18 mouse cellular contexts compared by ENCODE assay signal in the genomic region with DNA sequence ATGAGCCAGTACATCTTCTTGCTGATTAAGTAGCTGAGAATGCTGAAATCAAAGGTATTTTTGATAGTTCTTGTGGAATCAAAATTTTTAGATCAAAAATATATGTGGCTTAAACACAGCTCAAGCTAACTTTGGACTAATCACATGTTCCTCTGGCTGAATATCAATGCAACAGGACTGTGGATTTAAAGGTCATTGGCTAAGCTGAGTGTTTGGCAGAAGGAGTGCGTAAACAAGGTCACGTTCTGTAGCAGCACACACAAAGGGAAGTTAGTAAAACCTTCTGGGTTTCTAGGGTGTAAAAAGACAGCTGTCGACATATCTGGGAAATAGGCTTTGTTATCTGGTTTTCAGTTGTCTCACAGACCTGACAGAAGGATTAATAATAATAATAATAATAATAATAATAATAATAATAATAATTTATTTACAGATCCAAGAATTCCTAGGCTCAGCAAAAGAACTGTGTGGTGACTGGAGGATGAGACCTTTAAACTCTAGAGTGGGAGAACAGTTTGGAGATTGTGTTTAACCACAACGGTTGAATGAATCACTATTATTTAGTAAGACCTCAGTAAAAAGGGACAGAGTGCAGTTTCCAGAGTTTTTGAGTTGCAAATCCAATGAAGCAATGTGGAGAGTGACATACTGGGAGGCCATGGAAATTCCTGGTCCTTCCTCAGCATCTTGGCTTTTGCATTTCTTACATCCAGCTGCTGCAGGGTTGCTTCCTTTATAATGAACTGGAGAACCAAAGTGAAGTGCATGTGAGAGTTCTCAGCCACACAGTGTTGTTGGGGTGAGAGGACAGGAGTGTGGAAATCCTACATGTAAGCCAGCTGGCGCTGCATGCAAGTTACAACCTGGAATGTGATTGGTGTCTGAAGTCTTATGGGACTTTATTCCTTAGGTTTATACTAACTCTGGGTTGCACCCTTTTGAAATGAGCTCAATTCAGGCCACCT. TPM values are rescaled to one million over a fixed set of nuclear protein-coding genes. Genes with fewer than 3 reads are reported as not detected.
A peak's percentile ranks its signal among the peaks of the same experiment; 100 is the strongest.
DNase-seq lines count a peak whose midpoint lies in the region; ATAC-seq lines count a peak whose summit lies in the region.
"Had no signal": no experiment of that assay in that cellular context is flagged by ENCODE, and none has a peak within 500 bp of the region (broad histone marks: within the 10 kb centered on the region; RNA-seq: fewer than 3 reads in every experiment).

No protein-coding gene starts in this region.

- no peak overlapping the region for H3K4me3 ChIP-seq in forebrain, embryonic 13.5 days
- H3K4me3 ChIP-seq: embryonic facial prominence, embryonic 13.5 days; forebrain, embryonic 10.5 days; heart, embryonic 15.5 days; hindbrain, embryonic 15.5 days; limb, embryonic 12.5 days; liver, embryonic 15.5 days; megakaryocyte, embryonic 14.5 days; neural tube, embryonic 12.5 days; stomach, embryonic 15.5 days had no signal

- H3K9ac ChIP-seq in forebrain, embryonic 13.5 days: no peak overlapping the region
- H3K9ac ChIP-seq: embryonic facial prominence, embryonic 13.5 days; heart, embryonic 15.5 days; hindbrain, embryonic 15.5 days; limb, embryonic 12.5 days; liver, embryonic 15.5 days; neural tube, embryonic 12.5 days; stomach, embryonic 15.5 days had no signal

- ATAC-seq in forebrain, embryonic 13.5 days: no peak

- H3K9me3 ChIP-seq in forebrain, embryonic 13.5 days (replicated peaks): peaks cover 12% of the 10 kb centered on the region; the same call in 1 of the 2 replicates
- H3K9me3 ChIP-seq: heart, embryonic 15.5 days; hindbrain, embryonic 15.5 days; neural tube, embryonic 12.5 days; stomach, embryonic 15.5 days had no signal

- no peaks in the 10 kb centered on the region for H3K36me3 ChIP-seq in forebrain, embryonic 13.5 days (ENCODE audit: poor library complexity, severe bottlenecking)
- H3K36me3 ChIP-seq: embryonic facial prominence, embryonic 13.5 days; forebrain, embryonic 10.5 days; heart, embryonic 15.5 days; hindbrain, embryonic 15.5 days; limb, embryonic 12.5 days; liver, embryonic 15.5 days; neural tube, embryonic 12.5 days; stomach, embryonic 15.5 days had no signal

- H3K27ac ChIP-seq in forebrain, embryonic 13.5 days: no peak overlapping the region
- H3K27ac ChIP-seq: embryonic facial prominence, embryonic 13.5 days; forebrain, embryonic 10.5 days; heart, embryonic 15.5 days; hindbrain, embryonic 15.5 days; limb, embryonic 12.5 days; liver, embryonic 15.5 days; neural tube, embryonic 12.5 days; stomach, embryonic 15.5 days had no signal

- peak; percentile 44 for DNase-seq in kidney, adult 11 months
- no peak for DNase-seq in kidney, postnatal 4 days
- peak; percentile 8 for DNase-seq in 416B (ENCODE audit: low read depth)
- DNase-seq in adrenal gland, postnatal 10 days: peak; percentile 59
- peak; percentile 24 to 41 for DNase-seq in lung, adult 18-20 months
- DNase-seq in left cerebral cortex, adult 8-10 months (ENCODE audit: low spot score in 2 of 2): no peak
- DNase-seq in spleen, postnatal 4 days (ENCODE audit: low spot score in 2 of 2): no peak
- DNase-seq: cerebellum, adult 8-10 months had no signal

- H3K27me3 ChIP-seq in forebrain, embryonic 13.5 days: no peaks in the 10 kb centered on the region
- H3K27me3 ChIP-seq: embryonic facial prominence, embryonic 13.5 days; heart, embryonic 15.5 days; hindbrain, embryonic 15.5 days; limb, embryonic 12.5 days; liver, embryonic 15.5 days; megakaryocyte, embryonic 14.5 days; neural tube, embryonic 12.5 days; stomach, embryonic 15.5 days had no signal

- no peak overlapping the region for H3K4me2 ChIP-seq in forebrain, embryonic 13.5 days
- H3K4me2 ChIP-seq: embryonic facial prominence, embryonic 13.5 days; heart, embryonic 15.5 days; hindbrain, embryonic 15.5 days; limb, embryonic 12.5 days; liver, embryonic 15.5 days; neural tube, embryonic 12.5 days; stomach, embryonic 15.5 days had no signal

- no peaks in the 10 kb centered on the region for H3K4me1 ChIP-seq in forebrain, embryonic 13.5 days
- H3K4me1 ChIP-seq: embryonic facial prominence, embryonic 13.5 days; forebrain, embryonic 10.5 days; heart, embryonic 15.5 days; hindbrain, embryonic 15.5 days; limb, embryonic 12.5 days; liver, embryonic 15.5 days; megakaryocyte, embryonic 14.5 days; neural tube, embryonic 12.5 days; stomach, embryonic 15.5 days had no signal

- whole genome bisulfite sequencing in forebrain, embryonic 13.5 days: 84% methylated on average over 5 of the region's 5 CpGs

RNA-seq across cellular contexts. Expression of a gene that starts 48.0 kb away (rescaled TPM):
- total RNA-seq in adrenal gland, postnatal 10 days (2021): 100 to 1,000 TPM; 110 to 111 TPM
- total RNA-seq in left cerebral cortex, adult 8-10 months (2022): 10 to 100 TPM; 14.7 to 17.0 (median 15.9) TPM
- 5.6 and 6.6 TPM in 2 replicates for polyA plus RNA-seq in forebrain, embryonic 13.5 days (2015; fragmentation: Nextera tagmentation; extraction: Ambion mirVana)

Comparison
In these comparisons a context has a peak if more than half of its experiments do, and no peak if none do; other contexts are left out.
1. DNase-seq: peak in kidney, adult 11 months (single experiment), 416B (single experiment), adrenal gland, postnatal 10 days (single experiment) and lung, adult 18-20 months (2 of 2); none in kidney, postnatal 4 days (0 of 2), left cerebral cortex, adult 8-10 months (0 of 2) and spleen, postnatal 4 days (0 of 2).
2. RNA of a gene that starts 48.0 kb away (total RNA-seq): 110 to 111 TPM in adrenal gland, postnatal 10 days; 14.7 to 17.0 TPM in left cerebral cortex, adult 8-10 months; every median in the first group is over 4 times any median in the second.